Mouse (Mus musculus) stomach, postnatal 0 days (tissue): ENCODE results near the gene Skap1.

Experiments
- CTCF ChIP-seq: IDR thresholded peaks from 2 replicates; pipeline ENCODE4 v1.5.1; 2016; ENCODE audit warnings: antibody characterized with exemption, low read depth, mild to moderate bottlenecking, moderate library complexity
- EP300 ChIP-seq: optimal IDR thresholded peaks from 2 replicates; pipeline ENCODE3; 2016; ENCODE audit warnings: antibody characterized with exemption

- peak; percentile 25; the same call in 1 of the 2 replicates for TF ChIP-seq CTCF
- no peak for TF ChIP-seq EP300
Measured at GRCm38 (mm10) chr11:96757421-96757820, 293.0 kb downstream of the Skap1 start.
